Mouse (Mus musculus) cerebellum, adult 8-10 months (tissue): ENCODE results near the gene Fhdc1.

Experiments
- DNase-seq: peaks from one replicate; pipeline ENCODE4 v3.0.0; 2022

The Fhdc1 gene

GRCm38 (mm10) chr3:84430152-84430551, 50.1 kb downstream of the Fhdc1 start:
- no peak for DNase-seq

DNA sequence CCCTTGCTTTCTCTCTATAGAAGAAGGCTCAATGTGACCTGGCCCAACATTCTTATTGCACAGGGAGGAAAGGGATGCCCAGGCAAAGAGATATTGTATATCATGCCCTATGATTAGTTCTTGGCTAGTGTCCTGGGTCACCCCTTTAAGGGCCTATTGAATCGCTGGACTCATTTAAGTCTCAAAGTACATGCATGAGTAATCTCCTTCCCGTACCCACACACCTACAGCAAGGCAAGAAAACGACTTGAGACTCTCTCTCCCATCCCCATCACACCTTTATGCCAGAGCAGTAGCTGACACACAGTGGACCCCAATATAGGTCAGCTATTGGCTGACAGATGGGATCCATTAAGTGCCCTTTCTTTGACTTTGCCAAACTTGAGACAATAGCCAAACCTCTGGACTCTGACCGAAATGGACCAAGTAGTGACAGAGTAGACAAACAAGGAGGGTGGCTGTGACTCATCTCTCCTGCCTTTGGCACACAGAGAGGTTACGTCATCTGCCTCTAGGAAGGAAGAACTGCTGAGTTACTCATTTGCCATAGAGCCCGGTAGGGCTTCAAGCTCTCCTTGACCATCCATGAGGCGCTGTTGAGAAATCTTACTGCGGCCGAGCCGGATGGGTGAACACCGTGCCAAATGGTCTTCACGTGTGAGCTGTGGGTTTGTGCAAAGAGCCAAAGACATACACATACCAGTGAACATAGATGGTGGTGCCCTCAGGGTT, 51.1 kb downstream of the Fhdc1 start:
- DNase-seq, result no peak

DNA sequence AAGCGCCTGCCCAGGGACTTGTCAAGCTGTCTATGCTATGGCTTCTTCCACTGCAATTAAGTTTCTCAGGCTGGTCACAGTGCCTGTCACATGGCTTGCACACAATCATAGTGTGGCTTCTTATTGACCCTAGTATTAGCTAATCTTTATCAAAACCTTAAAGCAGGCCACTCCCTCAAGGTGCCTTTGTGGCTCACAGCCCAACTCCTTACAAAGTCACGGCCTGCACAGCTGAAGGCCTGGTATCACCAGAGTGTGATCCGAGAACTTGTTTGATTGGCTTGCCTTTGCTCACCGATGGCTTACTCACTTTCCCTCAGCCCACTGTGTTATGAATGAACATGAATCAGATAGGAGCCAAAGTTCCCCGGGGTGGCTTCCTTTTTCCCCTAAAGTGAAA, 52.5 kb downstream of the Fhdc1 start:
- DNase-seq, result no peak

DNA sequence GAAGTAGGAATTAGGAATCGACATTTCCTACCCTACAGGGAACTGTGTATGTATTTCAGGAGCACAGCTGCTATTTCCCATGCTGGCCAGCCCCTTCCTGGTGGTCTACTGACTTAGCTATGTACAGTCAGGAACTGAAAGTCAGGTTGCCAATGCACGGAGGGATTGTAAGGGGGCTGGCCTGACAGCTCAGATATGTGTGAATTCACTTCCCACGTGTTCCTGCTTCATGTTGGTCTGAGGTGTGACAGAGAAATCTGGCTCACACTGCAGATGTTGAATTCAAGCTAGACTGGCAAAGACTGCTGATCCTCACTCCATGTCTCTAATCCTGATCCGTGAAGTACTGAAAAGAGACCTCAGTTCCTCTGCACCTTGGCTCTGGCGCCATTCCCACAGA, 57.9 kb downstream of the Fhdc1 start:
- DNase-seq, result no peak

DNA sequence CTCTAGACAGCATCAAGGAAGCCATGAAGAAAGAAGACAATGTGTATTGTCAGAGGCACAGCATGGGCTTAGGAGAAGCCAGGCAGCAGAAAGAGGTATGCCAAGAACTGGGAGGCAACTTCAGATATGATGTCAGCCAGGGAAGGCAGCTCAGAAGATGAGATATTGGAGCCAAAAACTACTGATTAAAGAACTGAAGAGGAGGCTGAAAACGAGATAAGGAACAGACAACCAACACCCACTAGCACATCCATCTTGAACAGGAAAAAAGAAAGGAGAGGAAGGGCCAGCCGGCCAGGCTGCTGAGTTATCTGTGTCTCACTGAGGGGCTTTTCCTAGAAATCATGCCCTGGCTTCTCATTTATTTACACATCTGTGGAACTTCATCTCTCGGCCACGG, 66.4 kb downstream of the Fhdc1 start:
- no peak for DNase-seq

- no peak for DNase-seq
These were observed 67.3 kb downstream of the Fhdc1 start for GRCm38 (mm10) chr3:84412920-84413319.

DNA sequence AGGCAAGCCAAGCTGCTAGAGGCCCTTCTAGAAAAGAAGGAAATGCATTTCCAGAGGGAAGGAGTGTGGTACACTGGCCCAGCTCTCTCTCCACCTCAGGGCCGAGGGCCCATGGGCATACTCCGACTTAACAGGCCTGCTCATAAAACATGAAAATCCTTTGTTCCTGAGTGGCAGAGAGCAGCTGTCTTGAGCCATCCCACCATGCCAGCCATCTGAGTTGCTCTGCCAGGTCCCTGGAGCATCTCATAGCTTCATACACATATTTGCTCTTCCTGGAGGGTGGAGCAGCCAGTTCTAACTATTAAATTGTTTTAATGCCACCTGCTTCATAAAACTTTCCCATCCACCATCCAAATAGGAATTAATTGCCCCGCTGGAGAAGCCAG, 70.8 kb downstream of the Fhdc1 start:
- no peak for DNase-seq

GRCm38 (mm10) chr3:84408756-84409473, 71.3 kb downstream of the Fhdc1 start:
- DNase-seq, result no peak

- no peak for DNase-seq
These were observed 74.7 kb downstream of the Fhdc1 start for GRCm38 (mm10) chr3:84405523-84405922.

- no peak for DNase-seq
These were observed 76.8 kb downstream of the Fhdc1 start for GRCm38 (mm10) chr3:84403389-84403788.

DNA sequence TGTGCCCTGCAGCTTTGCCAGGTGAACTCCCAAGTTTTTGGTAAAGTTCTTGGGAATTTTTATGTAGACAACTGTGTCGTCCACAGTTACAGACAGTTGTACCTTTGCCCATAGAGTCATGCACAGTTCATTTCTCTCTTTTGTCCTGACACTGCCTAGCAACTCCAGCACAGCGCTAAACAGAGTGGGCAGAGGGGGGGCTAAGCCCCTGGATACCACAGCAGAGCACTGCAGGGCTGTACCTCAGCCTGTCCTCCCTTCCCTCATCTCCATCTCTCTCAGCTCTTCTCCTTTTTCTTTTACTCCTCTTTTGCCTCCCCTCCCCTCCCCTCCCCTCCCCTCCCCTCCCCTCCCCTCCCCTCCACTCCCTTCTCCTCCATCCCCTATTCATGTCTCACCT, 77.5 kb downstream of the Fhdc1 start:
- no peak for DNase-seq

- DNase-seq, result no peak
These were observed 82.3 kb downstream of the Fhdc1 start for GRCm38 (mm10) chr3:84397976-84398375.

GRCm38 (mm10) chr3:84396240-84396639, 84.0 kb downstream of the Fhdc1 start:
- DNase-seq, result no peak

DNA sequence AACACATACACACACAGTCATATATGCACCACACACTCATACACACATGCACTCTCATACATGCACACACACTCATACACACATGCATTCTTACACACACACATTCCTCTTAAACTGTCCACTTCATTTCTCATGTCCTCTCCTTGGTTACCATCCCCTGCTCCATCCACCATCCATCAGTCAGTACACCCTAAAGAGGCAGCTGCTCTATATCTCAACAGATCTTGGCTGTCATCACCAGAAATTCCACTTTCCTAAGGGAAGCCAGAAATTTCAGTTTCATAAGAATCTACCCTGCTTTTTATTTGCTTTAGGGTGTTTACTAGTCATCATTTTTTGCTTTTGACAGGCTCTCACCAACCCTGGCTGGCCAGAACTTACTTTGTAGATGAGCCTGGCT, 84.4 kb downstream of the Fhdc1 start:
- no peak for DNase-seq

DNA sequence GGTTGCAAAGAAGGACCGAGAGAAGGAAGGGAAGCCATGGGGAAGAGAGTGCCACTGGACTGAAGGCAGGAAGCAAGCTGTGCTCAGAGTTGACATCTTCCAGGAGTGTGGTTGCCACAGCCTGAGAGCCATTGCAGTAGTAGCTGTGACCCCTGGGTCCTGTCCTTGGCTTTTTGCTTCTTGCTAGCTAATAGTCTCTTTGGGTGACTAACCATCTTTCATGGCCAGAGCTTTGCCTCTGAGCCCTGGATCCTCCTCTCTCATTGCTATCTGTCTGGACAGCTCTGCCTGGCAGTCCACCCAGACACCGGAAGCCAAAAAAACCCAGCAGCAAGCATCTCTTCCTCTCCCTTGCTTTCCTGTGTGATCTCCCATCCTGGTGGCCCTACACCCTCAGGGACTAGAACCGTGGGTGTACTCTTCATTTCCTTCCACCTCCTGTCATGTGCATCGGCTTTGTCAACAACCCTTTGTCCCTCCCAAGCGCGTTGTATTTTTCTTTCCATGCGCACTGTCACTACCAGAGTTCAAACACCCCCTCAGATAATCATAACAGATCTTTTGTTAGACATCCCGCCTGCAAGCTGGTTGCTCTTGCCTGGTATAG, 85.3 kb downstream of the Fhdc1 start:
- DNase-seq, result no peak
